Mouse (Mus musculus): ENCODE data around the gene Atp6v0e2.

DNA sequence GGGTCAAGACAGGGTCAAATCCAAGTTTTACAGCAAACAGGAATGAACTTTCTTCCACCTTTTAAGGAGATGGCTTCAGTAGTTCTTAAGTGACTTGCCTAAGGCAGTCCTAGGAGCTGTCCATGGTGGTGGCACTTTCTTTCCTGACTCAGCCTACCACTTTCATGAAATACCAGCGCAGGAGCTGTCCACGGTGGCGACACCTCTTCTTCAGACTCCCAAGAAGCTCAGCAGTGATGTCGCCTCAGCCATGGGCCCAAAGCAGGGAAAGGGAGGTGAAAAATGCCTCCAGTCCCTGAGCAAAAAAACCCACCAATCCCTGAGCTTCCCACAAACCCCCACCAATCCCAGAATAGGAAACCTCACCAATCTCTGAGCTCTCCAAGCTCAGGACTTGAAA lies 15.5 kb downstream of the Atp6v0e2 start:
- TF ChIP-seq ZNF384 (IDR thresholded peaks at IDR 0.05; ENCODE audit: low read depth, low read length) (no peak), POLR2A (IDR thresholded peaks at IDR 0.05; ENCODE audit: low read depth, low read length) (no peak), CTCF (conservative IDR thresholded peaks at IDR 0.05 in 1 of 2, IDR thresholded peaks at IDR 0.05 in 1 of 2; ENCODE audit: low read depth in 2 of 2, low read length in 2 of 2) (no peak), EP300 (IDR thresholded peaks at IDR 0.05; ENCODE audit: low read length) (no peak), KAT2A (IDR thresholded peaks at IDR 0.05; ENCODE audit: insufficient replicate concordance, low read length) (no peak), TCF12 (IDR thresholded peaks at IDR 0.05; ENCODE audit: low read depth, low read length) (no peak)

All from CH12.LX (cell line).